Mouse (Mus musculus) limb, embryonic 11.5 days (tissue): Measurements from ENCODE around the gene Zhx3. TPM values are rescaled to one million over a fixed set of nuclear protein-coding genes. Genes with fewer than 3 reads are reported as not detected.

Experiments used
- ATAC-seq: fragments of 200-750 bp; cut with Nextera tagmentation; 2 replicates; pipeline ENCODE4 v1.8.0; 2017; ENCODE audit warnings: low read depth; ENCODE audit not compliant: insufficient number of reproducible peaks, low FRiP score, low TSS enrichment
- DNase-seq: peaks from one replicate; pipeline ENCODE4 v3.0.0-alpha.2; 2015; ENCODE audit warnings: low spot score
- H3K27ac ChIP-seq: fragments of 300-500 bp; sonication (generic); replicated peaks from 2 replicates; pipeline ENCODE4 v1.5.1; 2014; ENCODE audit warnings: low read depth, mild to moderate bottlenecking, low read length
- H3K27me3 ChIP-seq: fragments of 300-500 bp; sonication (generic); 2 replicates; pipeline ENCODE4 v1.6.1; 2014; ENCODE audit warnings: mild to moderate bottlenecking, low read length, mixed read lengths; ENCODE audit not compliant: control insufficient read depth, insufficient read depth
- H3K36me3 ChIP-seq: fragments of 300-500 bp; sonication (generic); 2 replicates; pipeline ENCODE4 v1.6.1; 2014; ENCODE audit warnings: mild to moderate bottlenecking, low read length, moderate library complexity, mixed read lengths; ENCODE audit not compliant: control insufficient read depth, insufficient read depth
- H3K4me1 ChIP-seq: fragments of 300-500 bp; sonication (generic); 2 replicates; pipeline ENCODE4 v1.6.1; 2014; ENCODE audit warnings: low read length, mixed read lengths; ENCODE audit not compliant: control insufficient read depth, insufficient read depth
- H3K4me2 ChIP-seq: fragments of 300-500 bp; sonication (generic); 2 replicates; pipeline ENCODE4 v1.6.1; 2014; ENCODE audit warnings: low read depth, mild to moderate bottlenecking, moderate library complexity; ENCODE audit not compliant: severe bottlenecking
- H3K4me3 ChIP-seq: fragments of 300-500 bp; sonication (generic); 2 replicates; pipeline ENCODE4 v1.5.1; 2014; ENCODE audit warnings: low read depth, low read length
- H3K9ac ChIP-seq: fragments of 300-500 bp; sonication (generic); 2 replicates; pipeline ENCODE4 v1.6.1; 2014; ENCODE audit warnings: mild to moderate bottlenecking, low read length
- H3K9me3 ChIP-seq: fragments of 300-500 bp; sonication (generic); 2 replicates; pipeline ENCODE4 v1.6.1; 2016; ENCODE audit warnings: low read length; ENCODE audit not compliant: control insufficient read depth
- WGBS: fragments of 180-500 bp; shearing (Covaris S2); extraction: QIAGEN DNeasy Blood & Tissue Kit; methylation state at CpG from one replicate; pipeline ENCODE4 v1.1.7; 2014; 5-methylcytosine and 5-hydroxymethylcytosine counted together
- polyA plus RNA-seq: library from polyadenylated mRNA; unstranded; fragments of >200 nt; fragmentation: Nextera tagmentation; extraction: Ambion mirVana; gene quantifications from 2 replicates; pipeline ENCODE4 v1.2.1, GENCODE M21; 2014

Zhx3 gene
- polyA plus RNA-seq, 1 experiment from 2014 or later: 8.2 TPM

- 38% methylated on average over 9 of the region's 9 CpGs for whole genome bisulfite sequencing
- ATAC-seq (no peak), DNase-seq (no peak)
- Histone ChIP-seq H3K4me2 (peak overlapping the region; percentile 65), H3K9me3 (no peaks in the 10 kb centered on the region), H3K36me3 (peaks cover 6% of the 10 kb centered on the region), H3K27ac (no peak overlapping the region; the same call in 1 of the 2 replicates), H3K4me3 (peak overlapping the region; percentile 85), H3K27me3 (no peaks in the 10 kb centered on the region), H3K9ac (peak overlapping the region; percentile 99), H3K4me1 (peaks cover 21% of the 10 kb centered on the region)
Observed at GRCm38 (mm10) chr2:160732420-160732995, 140.3 kb downstream of the Zhx3 start.

DNA sequence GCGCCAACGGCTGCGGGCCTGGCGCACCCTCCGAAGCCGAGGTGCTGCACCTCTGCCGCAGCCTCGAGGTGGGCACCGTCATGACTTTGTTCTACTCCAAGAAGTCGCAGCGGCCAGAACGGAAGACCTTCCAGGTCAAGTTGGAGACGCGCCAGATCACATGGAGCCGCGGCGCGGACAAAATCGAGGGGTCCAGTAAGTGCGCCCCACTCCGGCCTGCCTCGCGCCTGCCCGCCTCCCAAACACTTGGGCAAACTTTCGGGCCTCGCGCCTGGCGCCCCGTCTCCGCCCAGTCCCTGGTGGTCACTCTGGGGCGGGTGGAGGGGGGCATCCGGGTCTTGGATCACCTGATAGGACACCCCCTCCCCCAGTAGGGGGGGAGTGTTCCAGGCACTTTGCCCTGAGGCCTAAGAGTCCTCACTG, 140.9 kb downstream of the Zhx3 start:
- H3K4me3 ChIP-seq: peak overlapping the region; percentile 85
- peak; percentile 28; the same call in 1 of the 2 replicates for ATAC-seq
- no peaks in the 10 kb centered on the region for H3K27me3 ChIP-seq
- H3K27ac ChIP-seq: peak overlapping the region; percentile 93; the same call in 1 of the 2 replicates
- H3K4me1 ChIP-seq: peaks cover 21% of the 10 kb centered on the region
- H3K36me3 ChIP-seq: peaks cover 4% of the 10 kb centered on the region
- H3K4me2 ChIP-seq: peak overlapping the region; percentile 65
- no peaks in the 10 kb centered on the region for H3K9me3 ChIP-seq
- peak overlapping the region; percentile 99 for H3K9ac ChIP-seq
- WGBS: under 1% methylated on average over 32 of the region's 32 CpGs
- DNase-seq: peak; percentile 77

DNA sequence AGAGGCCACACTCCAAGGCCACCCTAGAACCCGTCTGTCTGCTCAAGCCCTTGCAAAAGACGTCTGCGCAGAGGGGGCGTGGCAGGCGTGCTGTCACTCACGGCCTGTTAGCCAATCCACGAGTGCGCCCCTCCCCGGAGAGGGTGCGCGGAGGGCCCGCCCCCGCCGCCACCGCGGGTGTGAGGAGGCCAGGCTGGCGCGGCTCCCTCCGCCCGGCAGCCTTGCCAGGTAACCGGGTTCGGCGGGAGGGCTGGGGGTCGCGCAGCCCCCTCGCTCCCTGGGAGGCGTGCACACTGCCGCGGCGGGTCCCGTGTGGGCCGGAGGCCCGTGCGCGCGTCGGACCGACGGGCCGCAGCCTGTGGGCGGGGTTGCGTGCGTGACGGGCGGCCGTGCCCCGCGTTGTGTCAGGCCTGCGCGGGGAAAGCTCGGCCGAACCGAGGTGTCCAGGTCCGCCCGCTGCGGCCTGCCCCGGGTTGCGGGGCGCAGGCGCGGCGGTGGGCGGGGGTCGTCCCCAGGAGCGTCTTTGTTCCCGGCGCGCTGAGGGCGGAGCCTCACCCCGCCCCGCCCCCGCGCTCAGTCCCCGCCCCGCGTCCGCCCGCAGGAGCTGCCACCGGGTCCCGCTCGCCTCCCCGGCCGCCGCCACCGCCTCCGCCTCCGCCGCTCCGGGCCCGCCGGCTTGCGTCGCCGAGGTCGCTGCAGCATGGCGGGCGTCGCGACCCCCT, 141.5 kb downstream of the Zhx3 start, which contains the start of gene Plcg1:
TSS of gene Plcg1 (plus strand) at position 184 of the 722 bp plus-strand sequence.
- Histone ChIP-seq H3K4me2 (peak within 1 kb of the TSS; percentile 65), H3K27ac (peak within 1 kb of the TSS; percentile 93), H3K4me1 (peaks cover 21% of the 10 kb centered on the region), H3K4me3 (peak within 1 kb of the TSS; percentile 85), H3K36me3 (peaks cover 3% of the 10 kb centered on the region; the same call in 1 of the 2 replicates), H3K9me3 (no peaks in the 10 kb centered on the region), H3K9ac (peak within 1 kb of the TSS; percentile 99), H3K27me3 (no peaks in the 10 kb centered on the region)
- peak; percentile 97 for DNase-seq
- WGBS: under 1% methylated on average over 78 of the region's 99 CpGs
- peak; percentile 95 for ATAC-seq

DNA sequence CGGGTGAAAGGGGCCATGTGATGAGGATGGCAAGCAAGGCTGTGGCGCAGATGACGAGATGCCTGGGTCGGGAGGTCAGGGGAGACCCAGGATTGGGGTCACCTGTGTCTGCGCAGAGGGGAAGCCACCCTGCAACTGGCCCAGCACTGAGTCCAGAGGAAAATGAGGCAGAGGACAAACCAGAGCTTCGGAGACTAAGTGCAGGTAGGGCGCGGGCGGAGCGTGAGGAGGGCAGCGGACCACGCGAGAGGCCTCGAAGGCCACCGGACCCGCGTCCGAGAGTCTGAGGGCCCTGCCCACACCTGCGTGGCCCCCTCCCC, 142.0 kb downstream of the Zhx3 start:
- no peaks in the 10 kb centered on the region for H3K9me3 ChIP-seq
- H3K27ac ChIP-seq: no peak overlapping the region
- DNase-seq: no peak
- peak; percentile 63; the same call in 1 of the 2 replicates for ATAC-seq
- H3K36me3 ChIP-seq: peaks cover 1% of the 10 kb centered on the region; the same call in 1 of the 2 replicates
- H3K4me2 ChIP-seq: peak overlapping the region; percentile 65
- H3K4me1 ChIP-seq: peaks cover 21% of the 10 kb centered on the region
- H3K27me3 ChIP-seq: no peaks in the 10 kb centered on the region
- H3K4me3 ChIP-seq: peak overlapping the region; percentile 85
- WGBS: 5% methylated on average over 19 of the region's 19 CpGs
- H3K9ac ChIP-seq: peak overlapping the region; percentile 99

- ATAC-seq (no peak), DNase-seq (no peak)
- WGBS: 33% methylated on average over 17 of the region's 17 CpGs
- Histone ChIP-seq H3K4me2 (peak overlapping the region; percentile 65), H3K27ac (no peak overlapping the region), H3K9ac (peak overlapping the region; percentile 99), H3K4me3 (peak overlapping the region; percentile 85), H3K36me3 (no peaks in the 10 kb centered on the region; the same call in 1 of the 2 replicates), H3K27me3 (no peaks in the 10 kb centered on the region), H3K9me3 (no peaks in the 10 kb centered on the region), H3K4me1 (peaks cover 21% of the 10 kb centered on the region)
Observed at GRCm38 (mm10) chr2:160729851-160730796, 142.7 kb downstream of the Zhx3 start.

DNA sequence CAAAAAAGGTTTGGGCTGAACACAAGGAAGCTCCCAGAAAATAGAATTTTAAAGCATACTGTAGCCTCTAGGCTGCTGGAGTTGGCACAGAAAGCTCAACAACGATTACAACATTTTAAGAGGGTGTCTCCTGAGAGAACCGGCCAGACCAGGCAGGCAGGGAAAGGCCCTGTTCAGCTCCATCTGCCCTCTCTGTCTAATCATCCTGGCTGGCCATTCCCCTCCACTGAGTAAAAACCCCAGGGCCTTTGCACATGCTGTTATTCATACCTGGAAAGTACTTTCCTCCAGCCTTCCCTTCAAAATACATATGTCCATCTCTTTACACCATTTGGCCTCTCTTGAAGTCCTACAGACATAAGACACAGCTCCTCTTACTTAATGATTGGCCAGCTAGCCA, 143.4 kb downstream of the Zhx3 start:
- 76% methylated on average over 2 of the region's 2 CpGs for WGBS
- H3K4me2 ChIP-seq: no peak overlapping the region
- DNase-seq (no peak), ATAC-seq (no peak)
- no peak overlapping the region for H3K27ac ChIP-seq
- H3K9ac ChIP-seq: no peak overlapping the region
- no peaks in the 10 kb centered on the region for H3K27me3 ChIP-seq
- no peaks in the 10 kb centered on the region for H3K9me3 ChIP-seq
- H3K36me3 ChIP-seq: peaks cover 5% of the 10 kb centered on the region; the same call in 1 of the 2 replicates
- peaks cover 19% of the 10 kb centered on the region for H3K4me1 ChIP-seq
- H3K4me3 ChIP-seq: no peak overlapping the region

DNA sequence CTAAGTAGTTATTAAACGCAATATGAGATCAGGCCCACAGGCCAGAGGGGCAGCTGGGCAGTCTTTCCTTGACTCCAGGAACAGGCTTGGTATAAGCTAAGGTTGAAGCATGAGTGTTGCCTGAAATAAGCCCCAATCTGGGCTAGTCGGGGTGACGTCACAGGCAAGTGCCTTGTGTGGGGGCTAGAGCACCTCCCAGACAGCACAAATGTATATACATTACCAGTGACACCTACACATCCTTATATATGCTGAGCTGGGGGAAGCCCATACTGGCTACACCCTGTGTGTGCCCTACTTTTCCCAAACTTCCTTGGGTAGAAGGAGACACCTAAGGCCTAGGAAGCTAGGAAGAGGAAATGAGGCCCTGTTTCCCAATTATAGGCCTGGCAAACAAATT, 143.8 kb downstream of the Zhx3 start:
- Histone ChIP-seq H3K4me3 (no peak overlapping the region), H3K27me3 (no peaks in the 10 kb centered on the region), H3K4me1 (peaks cover 16% of the 10 kb centered on the region), H3K36me3 (peaks cover 6% of the 10 kb centered on the region; the same call in 1 of the 2 replicates), H3K4me2 (no peak overlapping the region), H3K9me3 (no peaks in the 10 kb centered on the region), H3K27ac (no peak overlapping the region), H3K9ac (no peak overlapping the region)
- ATAC-seq: no peak
- WGBS: 85% methylated on average over 3 of the region's 3 CpGs
- DNase-seq: no peak
